Mouse (Mus musculus) bone marrow, adult 2 months (tissue): Measurements from ENCODE around the gene Abtb1. TPM values are rescaled to one million over a fixed set of nuclear protein-coding genes. Genes with fewer than 3 reads are reported as not detected.

ENCODE experiments used
- H3K27ac ChIP-seq: fragments of 200-500 bp; 2 replicates; pipeline ENCODE4 v1.5.1; 2012; ENCODE audit warnings: low read depth, mild to moderate bottlenecking, control low read depth, inconsistent platforms, low read length; ENCODE audit not compliant: control insufficient read depth, poor library complexity, insufficient read depth
- H3K4me1 ChIP-seq: fragments of 200-500 bp; 2 replicates; pipeline ENCODE4 v1.6.1; 2011; ENCODE audit warnings: low read length; ENCODE audit not compliant: control insufficient read depth, insufficient read depth
- H3K4me3 ChIP-seq: fragments of 200-500 bp; replicated peaks from 2 replicates; pipeline ENCODE3; 2011; ENCODE audit warnings: mild to moderate bottlenecking, low read depth, low read length, control low read depth; ENCODE audit not compliant: control insufficient read depth
- CTCF ChIP-seq: fragments of 200-500 bp; IDR thresholded peaks from 2 replicates; pipeline ENCODE4 v1.5.1; 2011; ENCODE audit warnings: low read length, control low read depth; ENCODE audit not compliant: control insufficient read depth, insufficient read depth
- POLR2A ChIP-seq: fragments of 200-500 bp; IDR thresholded peaks from 2 replicates; pipeline ENCODE4 v1.6.1; 2011; ENCODE audit warnings: low read depth, mild to moderate bottlenecking, control low read depth, low read length, borderline replicate concordance; ENCODE audit not compliant: control insufficient read depth
- WGBS: fragments of 180-500 bp; shearing (Covaris S2); methylation state at CpG from one replicate; pipeline ENCODE4 v1.1.7; 2018; 5-methylcytosine and 5-hydroxymethylcytosine counted together
- polyA plus RNA-seq: library from polyadenylated mRNA; stranded (reverse); fragments of >200 nt; gene quantifications from 2 replicates; pipeline ENCODE4 v1.2.4, GENCODE M21; 2011; ENCODE audit warnings: low replicate concordance; ENCODE audit not compliant: missing spikeins, insufficient read depth, insufficient read length

Abtb1 gene
- polyA plus RNA-seq, 1 experiment = 165 TPM

- 92% methylated on average over 15 of the region's 15 CpGs for WGBS
- TF ChIP-seq CTCF (no peak), POLR2A (no peak)
- no peak overlapping the region for H3K27ac ChIP-seq
These were observed 54.9 kb downstream of the Abtb1 start for GRCm38 (mm10) chr6:88786732-88787445.

More at GRCm38 (mm10) chr6:88786732-88787445, 54.9 kb downstream of the Abtb1 start:
- H3K4me1 ChIP-seq = no peaks in the 10 kb centered on the region; the same call in 1 of the 2 replicates
- no peak overlapping the region for H3K4me3 ChIP-seq

Other genes with a start within 250 kb of the Abtb1 start
- gene Kbtbd12, start 204.0 kb downstream of the Abtb1 start, polyA plus RNA-seq = 2.1 and 2.7 TPM in 2 replicates
- gene Mgll, start 117.6 kb downstream of the Abtb1 start, polyA plus RNA-seq = 55.1 and 57.9 TPM in 2 replicates
- 2.5 and 2.6 TPM in 2 replicates for gene Podxl2, start 33.1 kb upstream of the Abtb1 start, polyA plus RNA-seq
- gene Mcm2, start 56.8 kb upstream of the Abtb1 start, polyA plus RNA-seq = 78.2 and 120 TPM in 2 replicates
- 45.8 and 74.0 TPM in 2 replicates for gene Tpra1, start 60.3 kb upstream of the Abtb1 start, polyA plus RNA-seq